Mouse (Mus musculus): ENCODE measurements around the gene Nanos2. TPM values are rescaled to one million over a fixed set of nuclear protein-coding genes. Genes with fewer than 3 reads are reported as not detected.

The Nanos2 gene
- polyA plus RNA-seq, 1 experiment from 2014 or later: 0.85 TPM

DNA sequence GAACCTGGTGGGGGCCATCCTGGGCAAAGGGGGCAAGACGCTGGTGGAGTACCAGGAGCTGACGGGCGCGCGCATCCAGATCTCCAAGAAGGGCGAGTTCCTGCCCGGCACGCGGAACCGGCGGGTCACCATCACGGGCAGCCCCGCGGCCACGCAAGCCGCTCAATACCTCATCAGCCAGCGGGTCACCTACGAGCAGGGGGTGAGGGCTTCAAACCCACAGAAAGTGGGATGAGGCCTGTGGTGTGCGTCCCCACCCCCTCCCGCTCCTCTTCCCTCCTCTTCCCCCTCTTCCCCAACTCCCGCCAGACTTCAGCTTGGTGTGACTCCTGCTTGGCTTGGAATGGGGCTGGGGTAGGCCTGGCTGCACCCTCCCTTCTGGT is 28.8 kb upstream of the Nanos2 start:
- Histone ChIP-seq H3K27me3 (replicated peaks; ENCODE audit: control insufficient read depth, insufficient read depth, low read length) (no peaks in the 10 kb centered on the region), H3K4me3 (ENCODE audit: low read length) (peak overlapping the region; percentile 41), H3K9ac (ENCODE audit: low read depth, low read length) (peak overlapping the region; percentile 65), H3K4me2 (ENCODE audit: low read length) (peak overlapping the region; percentile 61), H3K36me3 (ENCODE audit: control insufficient read depth, insufficient read depth, low read length) (peaks cover 12% of the 10 kb centered on the region), H3K9me3 (ENCODE audit: control insufficient read depth, low read length) (no peaks in the 10 kb centered on the region), H3K27ac (ENCODE audit: low read depth, low read length) (no peak overlapping the region; the same call in 1 of the 2 replicates), H3K4me1 (ENCODE audit: control insufficient read depth, insufficient read depth, low read depth, low read length) (peaks cover 24% of the 10 kb centered on the region)
- 15% methylated on average over 13 of the region's 21 CpGs for WGBS
- peak; percentile 6; the same call in 1 of the 2 replicates for ATAC-seq

DNA sequence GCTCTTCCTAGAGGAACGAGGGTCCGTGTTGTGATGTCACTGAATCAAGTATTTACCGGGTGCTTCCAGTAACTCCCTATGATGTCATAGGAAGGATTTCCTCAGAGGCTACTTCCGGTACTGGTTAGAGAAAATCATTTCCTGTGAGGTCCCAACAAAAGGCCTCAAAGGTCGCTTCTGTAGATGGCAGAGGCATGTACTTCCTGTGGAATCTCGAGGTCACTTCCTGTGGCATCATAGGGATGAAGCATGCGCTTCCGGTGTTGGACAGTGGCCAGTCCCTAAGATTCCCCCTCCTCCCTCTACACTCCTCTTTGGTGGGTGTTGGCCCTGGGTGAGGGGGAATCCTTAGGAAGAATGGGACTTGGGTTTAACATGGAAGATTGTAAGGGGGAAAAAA is 27.8 kb upstream of the Nanos2 start:
- no peak for ATAC-seq
- 64% methylated on average over 8 of the region's 8 CpGs for WGBS
- no peaks in the 10 kb centered on the region for H3K9me3 ChIP-seq (ENCODE audit: control insufficient read depth, low read length)
- no peak overlapping the region for H3K4me2 ChIP-seq (ENCODE audit: low read length)
- H3K9ac ChIP-seq (ENCODE audit: low read depth, low read length): no peak overlapping the region
- H3K27ac ChIP-seq (ENCODE audit: low read depth, low read length): no peak overlapping the region
- H3K36me3 ChIP-seq (ENCODE audit: control insufficient read depth, insufficient read depth, low read length): peaks cover 8% of the 10 kb centered on the region; the same call in 1 of the 2 replicates
- H3K27me3 ChIP-seq (replicated peaks; ENCODE audit: control insufficient read depth, insufficient read depth, low read length): no peaks in the 10 kb centered on the region
- no peak overlapping the region for H3K4me3 ChIP-seq (ENCODE audit: low read length)
- peaks cover 27% of the 10 kb centered on the region for H3K4me1 ChIP-seq (ENCODE audit: control insufficient read depth, insufficient read depth, low read depth, low read length)

DNA sequence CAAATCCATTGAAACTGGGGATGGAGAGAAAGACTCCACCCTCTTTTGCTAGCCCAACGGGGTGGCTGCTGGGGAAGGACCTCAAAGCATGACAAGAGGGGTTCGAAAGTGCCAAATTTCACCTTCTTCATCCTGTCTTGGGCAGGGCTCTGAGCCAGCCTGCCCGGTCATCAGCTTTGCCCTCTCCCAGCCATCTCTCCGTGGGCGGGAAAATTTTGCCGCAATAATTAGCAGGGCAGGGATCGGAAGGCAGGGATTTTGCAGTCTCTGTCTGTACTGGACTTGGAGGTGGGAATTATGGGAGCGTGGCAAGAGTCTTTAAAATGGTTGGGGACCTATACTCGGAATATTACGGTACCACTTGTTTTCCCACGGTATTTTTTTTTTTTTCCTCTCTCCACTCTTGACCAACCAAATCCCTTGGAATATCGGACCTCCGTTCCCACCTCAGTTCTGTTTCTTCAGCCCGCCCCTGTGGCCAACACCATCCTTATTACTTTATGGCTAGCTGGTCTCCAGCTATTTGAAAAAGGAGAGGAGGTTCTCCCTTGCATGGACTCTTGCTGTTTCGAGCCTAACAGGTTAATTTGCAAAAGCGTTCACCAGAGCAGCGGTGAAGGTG is 24.9 kb upstream of the Nanos2 start:
- Histone ChIP-seq H3K27ac (ENCODE audit: low read depth, low read length) (no peak overlapping the region), H3K9ac (ENCODE audit: low read depth, low read length) (peak overlapping the region; percentile 19; the same call in 1 of the 2 replicates), H3K9me3 (ENCODE audit: control insufficient read depth, low read length) (no peaks in the 10 kb centered on the region), H3K36me3 (ENCODE audit: control insufficient read depth, insufficient read depth, low read length) (peaks cover 3% of the 10 kb centered on the region; the same call in 1 of the 2 replicates), H3K4me2 (ENCODE audit: low read length) (peak overlapping the region; percentile 48), H3K4me3 (ENCODE audit: low read length) (0 out of 2 replicates have a peak overlapping the region, but pooled peaks have one; percentile 16), H3K27me3 (replicated peaks; ENCODE audit: control insufficient read depth, insufficient read depth, low read length) (no peaks in the 10 kb centered on the region), H3K4me1 (ENCODE audit: control insufficient read depth, insufficient read depth, low read depth, low read length) (peaks cover 27% of the 10 kb centered on the region)
- WGBS: 5% methylated on average over 17 of the region's 17 CpGs
- ATAC-seq: no peak

DNA sequence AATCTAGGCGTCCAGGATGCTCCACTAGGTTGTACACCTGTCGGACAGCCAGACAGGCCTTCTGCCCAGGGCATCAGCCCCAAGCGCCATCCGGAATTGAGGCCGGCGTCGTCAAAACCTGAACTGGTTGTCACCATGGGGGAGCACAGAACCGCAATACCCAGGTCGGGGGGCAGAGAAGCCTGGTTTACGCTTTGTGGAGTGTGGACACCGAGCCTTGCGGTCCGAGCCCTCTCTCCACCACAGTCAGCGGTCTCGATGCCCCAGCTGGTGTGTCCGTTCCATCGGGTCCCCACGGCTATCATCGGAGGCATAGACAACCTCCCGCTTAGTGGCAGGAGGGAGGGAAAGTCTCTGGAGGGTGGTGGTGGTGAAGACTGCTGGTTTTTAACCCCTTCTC is 24.4 kb upstream of the Nanos2 start:
- 9% methylated on average over 20 of the region's 20 CpGs for WGBS
- H3K27me3 ChIP-seq (replicated peaks; ENCODE audit: control insufficient read depth, insufficient read depth, low read length): no peaks in the 10 kb centered on the region
- H3K4me1 ChIP-seq (ENCODE audit: control insufficient read depth, insufficient read depth, low read depth, low read length): peaks cover 22% of the 10 kb centered on the region; the same call in 1 of the 2 replicates
- H3K4me2 ChIP-seq (ENCODE audit: low read length): peak overlapping the region; percentile 48
- H3K4me3 ChIP-seq (ENCODE audit: low read length): peak overlapping the region; percentile 25; the same call in 1 of the 2 replicates
- no peaks in the 10 kb centered on the region for H3K9me3 ChIP-seq (ENCODE audit: control insufficient read depth, low read length)
- ATAC-seq: no peak
- peaks cover 3% of the 10 kb centered on the region; the same call in 1 of the 2 replicates for H3K36me3 ChIP-seq (ENCODE audit: control insufficient read depth, insufficient read depth, low read length)
- peak overlapping the region; percentile 19; the same call in 1 of the 2 replicates for H3K9ac ChIP-seq (ENCODE audit: low read depth, low read length)
- H3K27ac ChIP-seq (ENCODE audit: low read depth, low read length): no peak overlapping the region

DNA sequence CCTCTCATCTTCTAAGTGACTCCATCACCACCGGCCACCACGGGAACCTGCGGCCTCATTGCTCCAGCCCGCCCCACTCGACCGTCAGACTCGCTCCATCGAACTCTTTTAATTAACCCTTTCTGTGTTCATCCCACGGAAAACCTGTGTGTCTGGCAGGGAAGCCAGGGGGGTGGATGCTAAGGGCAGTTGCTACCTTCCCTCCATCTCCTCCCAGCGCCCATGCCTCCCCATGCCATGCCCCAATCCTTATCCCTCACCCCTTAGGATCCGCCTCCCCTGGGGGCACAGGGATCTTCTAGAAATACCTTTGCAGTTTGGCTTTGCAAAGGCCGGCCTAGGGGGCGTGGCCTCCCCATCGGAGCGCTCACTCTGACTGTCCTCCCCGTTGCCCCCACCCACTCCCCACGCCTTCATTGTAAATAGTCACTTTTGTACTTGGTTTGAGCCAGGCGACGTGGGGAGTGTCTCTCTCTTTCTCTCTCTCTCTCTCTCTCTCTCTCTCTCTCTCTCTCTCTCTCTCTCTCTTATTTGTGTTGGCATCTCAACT is 23.8 kb upstream of the Nanos2 start:
- peaks cover 17% of the 10 kb centered on the region; the same call in 1 of the 2 replicates for H3K4me1 ChIP-seq (ENCODE audit: control insufficient read depth, insufficient read depth, low read depth, low read length)

DNA sequence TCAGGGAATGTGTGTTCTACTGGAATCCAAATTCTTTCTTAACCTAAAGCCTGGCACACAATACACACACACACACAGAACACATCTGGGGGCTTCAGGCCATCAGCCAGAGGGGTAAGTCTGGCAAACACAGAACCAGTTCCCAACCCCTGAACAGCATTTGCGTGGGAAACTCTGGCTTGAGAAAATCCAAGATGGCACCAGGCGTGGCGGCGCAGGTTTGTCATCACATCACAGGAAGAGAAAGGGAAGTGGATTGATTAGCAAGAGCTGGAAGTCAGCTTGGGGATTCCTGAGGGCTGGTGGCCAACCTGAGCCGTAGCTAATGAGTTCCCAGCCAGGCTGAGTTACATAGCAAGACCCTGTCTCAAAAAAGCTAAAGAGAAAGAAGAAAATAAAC is 21.9 kb upstream of the Nanos2 start:
- WGBS: 75% methylated on average over 5 of the region's 5 CpGs
- no peaks in the 10 kb centered on the region for H3K27me3 ChIP-seq (replicated peaks; ENCODE audit: control insufficient read depth, insufficient read depth, low read length)
- ATAC-seq: no peak
- no peak overlapping the region for H3K4me3 ChIP-seq (ENCODE audit: low read length)
- no peaks in the 10 kb centered on the region for H3K9me3 ChIP-seq (ENCODE audit: control insufficient read depth, low read length)
- H3K4me2 ChIP-seq (ENCODE audit: low read length): no peak overlapping the region
- H3K36me3 ChIP-seq (ENCODE audit: control insufficient read depth, insufficient read depth, low read length): no peaks in the 10 kb centered on the region
- no peak overlapping the region for H3K27ac ChIP-seq (ENCODE audit: low read depth, low read length)
- peaks cover 13% of the 10 kb centered on the region; the same call in 1 of the 2 replicates for H3K4me1 ChIP-seq (ENCODE audit: control insufficient read depth, insufficient read depth, low read depth, low read length)
- no peak overlapping the region for H3K9ac ChIP-seq (ENCODE audit: low read depth, low read length)

More for the DNA sequence above, 23.8 kb upstream of the Nanos2 start:
- Histone ChIP-seq H3K36me3 (ENCODE audit: control insufficient read depth, insufficient read depth, low read length) (no peaks in the 10 kb centered on the region), H3K27ac (ENCODE audit: low read depth, low read length) (no peak overlapping the region), H3K27me3 (replicated peaks; ENCODE audit: control insufficient read depth, insufficient read depth, low read length) (no peaks in the 10 kb centered on the region), H3K4me2 (ENCODE audit: low read length) (peak overlapping the region; percentile 48), H3K9me3 (ENCODE audit: control insufficient read depth, low read length) (no peaks in the 10 kb centered on the region), H3K4me3 (ENCODE audit: low read length) (no peak overlapping the region; the same call in 1 of the 2 replicates), H3K9ac (ENCODE audit: low read depth, low read length) (peak overlapping the region; percentile 19; the same call in 1 of the 2 replicates)
- no peak for ATAC-seq
- WGBS: 6% methylated on average over 19 of the region's 19 CpGs

DNA sequence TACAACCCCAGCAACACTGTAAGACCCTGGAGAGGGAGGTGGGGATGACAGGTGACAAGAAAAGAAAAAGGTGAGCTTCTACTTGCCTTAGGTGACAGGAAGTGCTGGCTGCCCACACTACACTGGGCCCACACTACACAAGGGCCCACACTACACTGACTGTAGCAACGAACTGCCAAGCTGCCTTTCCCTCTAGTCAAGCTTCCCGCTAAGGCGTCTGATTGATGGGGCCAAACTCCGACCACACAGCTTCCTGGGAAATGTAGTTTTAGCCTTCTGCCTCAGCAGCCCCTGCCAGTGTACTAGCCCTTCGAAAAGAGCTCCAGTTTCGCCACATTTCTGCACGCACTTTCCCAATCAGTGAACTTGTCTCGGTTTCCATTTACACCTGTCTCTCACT is 19.6 kb upstream of the Nanos2 start:
- Histone ChIP-seq H3K4me2 (ENCODE audit: low read length) (no peak overlapping the region), H3K36me3 (ENCODE audit: control insufficient read depth, insufficient read depth, low read length) (no peaks in the 10 kb centered on the region), H3K27ac (ENCODE audit: low read depth, low read length) (no peak overlapping the region), H3K9ac (ENCODE audit: low read depth, low read length) (no peak overlapping the region), H3K4me1 (ENCODE audit: control insufficient read depth, insufficient read depth, low read depth, low read length) (peaks cover 9% of the 10 kb centered on the region; the same call in 1 of the 2 replicates), H3K27me3 (replicated peaks; ENCODE audit: control insufficient read depth, insufficient read depth, low read length) (no peaks in the 10 kb centered on the region), H3K9me3 (ENCODE audit: control insufficient read depth, low read length) (no peaks in the 10 kb centered on the region), H3K4me3 (ENCODE audit: low read length) (no peak overlapping the region)
- WGBS: 8% methylated on average over 8 of the region's 8 CpGs
- peak; percentile 58 for ATAC-seq

DNA sequence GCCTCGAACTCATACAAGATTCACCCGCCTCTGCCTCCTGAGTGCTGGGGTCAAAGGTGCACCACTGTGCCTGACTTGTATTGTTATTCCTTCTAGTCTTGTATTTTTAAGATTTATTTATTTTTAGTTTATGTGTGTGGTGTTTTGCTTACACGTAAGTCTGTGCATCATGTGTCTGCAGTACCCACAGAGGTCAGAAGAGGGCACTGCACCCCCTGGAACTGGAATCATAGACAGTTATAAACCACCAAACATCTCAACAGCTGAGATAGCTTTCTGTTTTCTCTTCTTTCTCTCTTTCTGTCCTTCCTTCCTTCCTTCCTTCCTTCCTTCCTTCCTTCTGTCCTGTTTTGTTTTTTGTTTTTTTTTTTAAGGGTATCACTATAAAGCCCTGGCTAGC is 16.2 kb upstream of the Nanos2 start:
- H3K9me3 ChIP-seq (ENCODE audit: control insufficient read depth, low read length): no peaks in the 10 kb centered on the region
- H3K27ac ChIP-seq (ENCODE audit: low read depth, low read length): no peak overlapping the region
- H3K4me1 ChIP-seq (ENCODE audit: control insufficient read depth, insufficient read depth, low read depth, low read length): no peaks in the 10 kb centered on the region
- no peak overlapping the region for H3K9ac ChIP-seq (ENCODE audit: low read depth, low read length)
- no peaks in the 10 kb centered on the region for H3K27me3 ChIP-seq (replicated peaks; ENCODE audit: control insufficient read depth, insufficient read depth, low read length)
- no peak overlapping the region for H3K4me2 ChIP-seq (ENCODE audit: low read length)
- H3K4me3 ChIP-seq (ENCODE audit: low read length): no peak overlapping the region
- ATAC-seq: no peak
- WGBS: 95% methylated on average over 3 of the region's 3 CpGs
- no peaks in the 10 kb centered on the region for H3K36me3 ChIP-seq (ENCODE audit: control insufficient read depth, insufficient read depth, low read length)

DNA sequence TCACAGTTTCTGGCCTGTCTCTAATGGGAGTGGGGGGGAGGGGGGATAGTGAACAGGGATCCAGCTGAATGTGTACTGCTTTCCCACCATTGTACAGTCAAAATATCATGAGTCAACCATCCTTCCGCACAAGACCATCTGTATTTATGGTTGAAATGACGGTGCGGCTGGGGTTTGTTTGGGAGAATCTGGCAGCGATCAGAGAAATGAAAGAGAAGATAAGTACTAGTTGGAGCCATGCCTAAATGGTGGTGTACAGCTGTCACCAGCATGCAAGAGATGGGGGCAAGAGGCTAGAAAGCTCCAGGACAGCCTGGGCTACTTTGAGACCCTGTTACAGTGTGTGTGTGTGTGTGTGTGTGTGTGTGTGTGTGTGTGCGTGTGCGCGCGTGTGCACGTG is 8.8 kb upstream of the Nanos2 start:
- no peaks in the 10 kb centered on the region for H3K4me1 ChIP-seq (ENCODE audit: control insufficient read depth, insufficient read depth, low read depth, low read length)
- H3K36me3 ChIP-seq (ENCODE audit: control insufficient read depth, insufficient read depth, low read length): no peaks in the 10 kb centered on the region
- H3K4me3 ChIP-seq (ENCODE audit: low read length): no peak overlapping the region
- no peak overlapping the region for H3K9ac ChIP-seq (ENCODE audit: low read depth, low read length)
- H3K27me3 ChIP-seq (replicated peaks; ENCODE audit: control insufficient read depth, insufficient read depth, low read length): no peaks in the 10 kb centered on the region
- no peak overlapping the region for H3K4me2 ChIP-seq (ENCODE audit: low read length)
- H3K27ac ChIP-seq (ENCODE audit: low read depth, low read length): no peak overlapping the region
- no peak for ATAC-seq
- H3K9me3 ChIP-seq (ENCODE audit: control insufficient read depth, low read length): no peaks in the 10 kb centered on the region
- 81% methylated on average over 9 of the region's 9 CpGs for WGBS

All from hindbrain, embryonic 16.5 days (tissue).